Mouse (Mus musculus) lung, embryonic 15.5 days (tissue): Measurements from ENCODE around the gene AI413582. TPM values are rescaled to one million over a fixed set of nuclear protein-coding genes. Genes with fewer than 3 reads are reported as not detected.

Experiments used
- polyA plus RNA-seq: library from polyadenylated mRNA; unstranded; fragments of >200 nt; fragmentation: Nextera tagmentation; extraction: Ambion mirVana; gene quantifications from 2 replicates; pipeline ENCODE4 v1.2.1, GENCODE M21; 2015

The AI413582 gene
- polyA plus RNA-seq, 1 experiment from 2014 or later = 20.1 TPM

Other genes with a start within 250 kb of the AI413582 start
- 0.06 and 0.07 TPM in 2 replicates for gene Grm4, start 44.4 kb downstream of the AI413582 start, polyA plus RNA-seq
- 238 and 240 TPM in 2 replicates for gene Hmga1, start 9.3 kb downstream of the AI413582 start, polyA plus RNA-seq
- gene Nudt3, start 57.7 kb upstream of the AI413582 start, polyA plus RNA-seq = 92.0 and 95.9 TPM in 2 replicates
- not detected in 2 replicates for gene RPS10-NUDT3, start 69.5 kb upstream of the AI413582 start, polyA plus RNA-seq
- gene Rps10, start 70.9 kb upstream of the AI413582 start, polyA plus RNA-seq = 868 and 923 TPM in 2 replicates
- 0.61 and 0.93 TPM in 2 replicates for gene Pacsin1, start 89.8 kb upstream of the AI413582 start, polyA plus RNA-seq
- 1.7 and 2.2 TPM in 2 replicates for gene Spdef, start 163.2 kb upstream of the AI413582 start, polyA plus RNA-seq